Mouse (Mus musculus) cortical plate, adult 2 months (tissue): ENCODE measurements at regions not wholly inside any gene's neighbourhood (a gene's known extent, or its start where the extent isn't known, plus 50 kb on each side); places are given as distances from the start of the nearest gene placed in this dataset.

Experiments
- CTCF ChIP-seq: fragments of 200-500 bp; IDR thresholded peaks from 2 replicates; pipeline ENCODE4 v1.5.1; 2011; ENCODE audit warnings: mild to moderate bottlenecking, control low read depth, low read length; ENCODE audit not compliant: insufficient read depth; ENCODE audit errors: extremely low read depth
- POLR2A ChIP-seq: fragments of 200-500 bp; IDR thresholded peaks from 2 replicates; pipeline ENCODE4 v1.6.1; 2011; ENCODE audit warnings: mild to moderate bottlenecking, low read length, control low read depth; ENCODE audit not compliant: insufficient read depth; ENCODE audit errors: extremely low read depth

DNA sequence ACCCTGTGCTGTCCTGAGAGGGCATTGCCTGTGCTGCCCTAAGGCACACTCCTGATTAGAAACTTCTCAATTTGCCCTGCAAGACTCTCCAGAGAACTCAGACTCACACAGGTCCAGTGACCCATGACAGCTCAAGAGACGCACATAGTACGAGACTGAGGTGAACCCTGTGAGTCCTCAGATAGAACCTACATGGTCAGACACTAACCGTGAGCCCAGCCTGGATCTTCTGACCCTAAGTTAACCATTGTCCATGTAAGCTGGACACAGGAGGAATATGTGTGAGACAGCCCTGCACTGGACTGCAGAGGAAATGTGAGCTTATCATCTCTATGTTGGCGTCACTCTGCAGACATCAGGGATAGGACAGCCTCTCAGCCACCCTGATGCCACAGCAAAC, 91.4 kb upstream of the Selenok start:
- TF ChIP-seq CTCF (no peak), POLR2A (no peak)
